Mouse (Mus musculus) layer of hippocampus, adult 6 months (tissue): ENCODE results near the gene Obox8. TPM values are rescaled to one million over a fixed set of nuclear protein-coding genes. Genes with fewer than 3 reads are reported as not detected.

Experiments used
- long read RNA-seq, 2 experiments: library from polyadenylated mRNA; unstranded; transcript quantifications; one replicate each; pipeline ENCODE4 v2.0.0; 2019 to 2020
- polyA plus RNA-seq: library from polyadenylated mRNA; unstranded; fragments of <200 nt; fragmentation: Nextera tagmentation; gene quantifications from 2 replicates; pipeline ENCODE4 v1.2.3, GENCODE M21; 2021

The Obox8 gene
- polyA plus RNA-seq = not detected in 2 replicates
- long read RNA-seq, experiment 1 = 0 reads
- long read RNA-seq, experiment 2 = 0 reads

GRCm38 (mm10) chr7:14333457-14333856 lies at the start of gene Obox8:
Gene Obox8 (minus strand): TSS chr7:14333557.

Other genes with a start within 250 kb of the Obox8 start
- gene Sult2a3, start 210.5 kb downstream of the Obox8 start, polyA plus RNA-seq = not detected in 2 replicates
- gene Sult2a6, start 78.7 kb downstream of the Obox8 start, polyA plus RNA-seq = not detected in 2 replicates
- not detected in 2 replicates for gene Sult2a8, start 113.2 kb upstream of the Obox8 start, polyA plus RNA-seq
- gene Sult2a7, start 160.7 kb upstream of the Obox8 start, polyA plus RNA-seq = not detected in 2 replicates
- not detected in 2 replicates for gene Vmn1r90, start 229.9 kb upstream of the Obox8 start, polyA plus RNA-seq